Mouse (Mus musculus) embryo, embryonic 10 days (tissue): Measurements from ENCODE around the gene Gpc1.

Experiments
- DNase-seq: peaks from one replicate; pipeline ENCODE4 v3.0.0-alpha.2; 2015; ENCODE audit warnings: low spot score

The Gpc1 gene

GRCm38 (mm10) chr1:92831188-92832001 is at the start of gene Gpc1:
Gene Gpc1, plus strand, starts transcription at chr1:92831645.
- DNase-seq, result peak; percentile 92

DNA sequence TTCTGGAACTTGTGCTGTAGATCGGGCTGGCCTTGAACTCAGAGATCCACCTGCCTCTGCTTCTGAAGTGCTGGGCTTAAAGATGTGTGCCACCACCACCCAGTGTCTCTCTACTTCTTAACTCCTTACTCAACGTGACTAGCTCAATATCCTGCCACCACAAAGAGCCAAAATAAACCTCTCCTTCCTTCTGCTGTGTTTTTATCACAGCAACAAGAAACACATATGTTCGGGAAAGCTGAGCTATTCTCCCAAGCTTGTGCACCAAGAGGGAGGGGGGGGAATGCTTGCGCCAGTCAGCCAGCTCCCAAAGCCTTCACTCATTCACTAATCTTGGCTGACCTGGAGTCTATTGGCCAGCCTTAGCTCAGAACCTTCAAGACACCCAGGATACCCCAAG is 49.6 kb upstream of the Gpc1 start:
- DNase-seq, result no peak

DNA sequence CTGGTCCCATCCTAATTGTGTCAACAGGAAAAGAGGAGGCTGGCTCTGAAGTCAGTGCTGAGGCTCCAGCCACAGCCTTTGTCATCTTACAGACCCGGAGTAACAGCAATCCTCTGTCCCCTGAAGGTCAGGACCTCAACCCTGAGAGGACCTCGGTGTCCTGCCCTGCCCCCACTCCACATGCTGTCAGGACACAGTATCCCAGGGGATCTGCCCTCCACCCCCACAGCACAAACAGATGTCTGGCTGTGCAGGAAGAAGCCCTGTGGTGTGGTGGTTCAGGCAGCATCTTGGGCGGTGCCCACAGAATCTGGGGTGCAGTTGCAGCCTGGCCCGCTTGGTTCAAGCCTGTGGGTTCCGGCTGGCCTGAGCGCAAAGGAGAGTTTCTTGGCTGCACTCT is 48.9 kb upstream of the Gpc1 start:
- DNase-seq, result peak; percentile 71

DNA sequence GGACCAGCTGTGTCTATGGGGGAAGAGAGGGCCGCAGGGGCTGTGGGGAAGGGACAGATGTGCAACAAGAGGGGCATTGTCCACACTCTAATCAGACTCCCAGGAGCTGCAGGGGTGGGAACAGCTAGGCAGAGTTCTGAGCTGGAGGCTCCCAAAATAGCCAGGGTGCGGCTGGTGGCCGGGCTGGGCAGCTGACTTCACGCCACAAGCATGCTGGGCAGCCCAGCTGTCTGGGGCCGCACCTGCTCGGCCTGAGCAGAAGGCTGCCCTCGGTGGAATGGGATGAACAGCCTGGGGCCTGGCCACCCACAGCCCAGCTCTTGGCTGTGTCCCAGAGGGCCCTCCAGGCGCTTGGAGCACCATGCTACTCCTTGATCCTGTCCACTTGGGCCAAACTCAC is 44.2 kb upstream of the Gpc1 start:
- no peak for DNase-seq

DNA sequence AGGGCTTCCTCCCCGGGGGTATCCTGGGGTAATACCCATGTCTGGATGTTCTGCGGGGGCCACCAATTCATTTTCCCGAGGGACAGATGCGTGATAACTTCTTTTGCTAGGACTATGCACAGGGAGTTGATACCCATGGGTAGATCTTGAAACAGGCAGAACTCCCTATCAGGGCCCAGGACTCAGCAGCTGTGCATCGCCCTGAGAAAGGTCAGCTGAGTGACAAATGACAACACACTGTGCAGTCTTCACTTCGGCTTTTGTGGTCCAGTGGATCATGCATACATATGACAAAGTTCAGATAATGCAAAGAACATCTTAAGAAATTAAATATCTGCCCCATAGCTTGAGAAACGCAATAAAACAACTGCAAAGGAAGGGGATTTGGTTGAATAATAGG is 43.4 kb upstream of the Gpc1 start:
- no peak for DNase-seq

- no peak for DNase-seq
Measured at GRCm38 (mm10) chr1:92790628-92791027, 40.8 kb upstream of the Gpc1 start.

DNA sequence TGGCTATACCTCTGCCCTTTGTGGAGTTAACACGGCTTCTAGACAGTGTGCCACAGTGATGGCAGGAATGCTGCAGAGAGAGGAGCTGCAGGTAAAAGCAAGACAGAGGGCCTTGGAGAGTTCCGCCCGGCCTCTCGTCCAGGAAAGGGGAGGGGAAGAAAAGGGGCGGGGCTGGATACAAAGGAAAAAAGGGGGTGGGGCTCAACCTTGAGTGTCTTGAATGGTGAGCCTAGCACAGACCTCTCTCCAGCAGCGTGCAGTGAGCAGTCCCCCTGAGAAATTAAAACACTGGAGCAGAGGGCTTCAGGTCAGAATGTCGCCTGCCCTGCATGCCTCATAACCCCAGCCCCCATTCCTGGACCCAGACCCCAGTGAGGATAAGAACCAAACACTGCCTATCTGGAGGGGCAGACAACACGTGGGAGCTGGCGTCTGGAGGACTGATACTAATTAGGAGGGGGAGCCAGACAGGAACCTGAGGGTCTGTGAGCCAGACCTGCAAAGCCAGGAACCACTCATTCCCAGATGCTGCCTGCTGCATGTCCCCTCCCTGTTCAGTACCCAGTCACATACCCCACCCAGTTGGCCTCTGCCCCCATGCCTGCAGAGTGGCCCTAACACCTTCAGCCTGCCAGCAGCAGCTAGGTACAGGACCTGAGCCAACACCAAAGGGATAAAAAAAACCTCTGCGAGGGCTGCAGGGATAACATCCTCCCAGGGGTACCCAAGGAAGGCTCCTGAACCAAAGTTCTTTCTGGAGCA is 40.2 kb upstream of the Gpc1 start:
- DNase-seq, result peak; percentile 73

DNA sequence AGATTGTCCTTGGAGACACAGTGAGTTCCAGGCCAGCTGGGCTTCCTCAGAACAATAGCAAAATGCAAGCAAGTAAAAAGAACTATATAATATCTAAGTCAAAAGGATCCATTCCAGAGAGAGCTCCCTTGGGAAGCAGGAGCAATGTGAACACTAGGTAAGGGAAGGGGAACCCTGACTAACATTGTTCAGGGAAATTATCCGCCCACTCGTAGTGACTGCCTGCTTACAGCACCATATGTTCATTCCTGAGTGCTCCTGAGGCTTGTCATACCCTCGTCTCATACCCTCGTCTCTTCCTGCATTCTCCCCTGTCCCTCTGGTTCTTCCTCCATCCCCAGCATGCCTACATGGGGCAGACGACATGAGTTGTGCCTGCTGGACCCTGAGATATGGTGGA is 37.7 kb upstream of the Gpc1 start:
- DNase-seq, result no peak

DNA sequence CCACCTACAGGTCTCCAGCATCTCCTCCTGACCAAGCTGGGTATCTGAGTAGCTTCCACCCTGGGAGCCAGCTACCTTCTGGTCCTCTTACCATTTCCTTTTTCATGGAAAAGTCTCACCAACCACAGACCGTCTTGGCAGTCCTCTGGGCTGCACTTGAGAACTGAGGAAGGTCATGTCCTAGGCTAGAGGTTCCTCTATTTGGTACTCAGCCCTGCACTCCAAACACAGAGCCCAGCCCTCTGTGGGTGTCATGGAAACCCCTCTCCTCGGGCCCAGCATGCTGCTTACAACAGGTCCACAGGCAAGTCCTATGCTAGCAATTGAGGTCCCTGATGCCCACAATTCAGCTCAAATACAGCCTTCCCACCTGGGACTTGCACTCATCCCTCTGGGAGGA is 33.0 kb upstream of the Gpc1 start:
- DNase-seq, result no peak

- no peak for DNase-seq
Measured at GRCm38 (mm10) chr1:92799653-92800052, 31.8 kb upstream of the Gpc1 start.

DNA sequence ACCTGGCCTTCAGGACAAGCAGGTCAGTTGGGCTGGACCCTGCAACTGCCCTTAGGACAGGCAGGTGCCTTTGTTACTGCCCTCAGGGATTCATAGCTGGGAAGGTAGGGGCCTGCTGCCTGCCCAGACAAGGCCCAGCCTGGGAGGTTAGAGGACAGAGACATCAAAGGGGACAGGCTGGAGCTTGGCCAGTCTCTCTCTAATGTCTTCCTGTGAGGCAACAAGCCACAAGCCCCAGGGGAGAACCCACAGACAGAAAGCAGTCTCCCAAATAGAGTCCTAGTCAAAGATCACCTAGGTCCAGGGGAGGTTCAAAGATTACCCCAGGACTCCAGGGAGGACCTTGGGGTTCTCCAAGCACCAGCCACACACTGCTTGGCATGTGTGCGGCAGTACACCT is 29.1 kb upstream of the Gpc1 start:
- no peak for DNase-seq

- no peak for DNase-seq
Measured at GRCm38 (mm10) chr1:92803376-92803775, 28.1 kb upstream of the Gpc1 start.

GRCm38 (mm10) chr1:92805181-92805580 is 26.3 kb upstream of the Gpc1 start:
- no peak for DNase-seq

- no peak for DNase-seq
Measured at GRCm38 (mm10) chr1:92805836-92806235, 25.6 kb upstream of the Gpc1 start.

- DNase-seq, result no peak
Measured at GRCm38 (mm10) chr1:92806720-92807119, 24.7 kb upstream of the Gpc1 start.

DNA sequence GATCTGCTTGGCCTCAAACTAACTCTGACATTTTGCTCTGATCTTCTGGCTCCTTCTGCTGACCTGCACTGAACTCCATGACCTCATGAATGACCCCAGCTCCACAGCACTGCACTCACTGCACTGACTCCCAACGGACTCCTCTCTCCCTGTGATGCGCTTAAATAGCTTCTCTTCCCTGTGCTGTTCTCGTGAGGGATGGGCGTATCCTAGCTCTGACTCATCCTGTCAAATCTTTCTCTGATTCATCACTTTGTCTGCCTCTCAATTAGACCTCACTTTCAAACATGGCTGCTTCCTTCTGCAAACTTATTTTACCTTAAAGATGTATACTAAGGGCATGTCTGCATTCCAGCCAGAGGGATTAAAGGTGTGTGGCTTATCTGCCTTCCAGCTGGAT is 21.8 kb upstream of the Gpc1 start:
- DNase-seq, result no peak

GRCm38 (mm10) chr1:92814319-92814718 is 17.1 kb upstream of the Gpc1 start:
- no peak for DNase-seq

DNA sequence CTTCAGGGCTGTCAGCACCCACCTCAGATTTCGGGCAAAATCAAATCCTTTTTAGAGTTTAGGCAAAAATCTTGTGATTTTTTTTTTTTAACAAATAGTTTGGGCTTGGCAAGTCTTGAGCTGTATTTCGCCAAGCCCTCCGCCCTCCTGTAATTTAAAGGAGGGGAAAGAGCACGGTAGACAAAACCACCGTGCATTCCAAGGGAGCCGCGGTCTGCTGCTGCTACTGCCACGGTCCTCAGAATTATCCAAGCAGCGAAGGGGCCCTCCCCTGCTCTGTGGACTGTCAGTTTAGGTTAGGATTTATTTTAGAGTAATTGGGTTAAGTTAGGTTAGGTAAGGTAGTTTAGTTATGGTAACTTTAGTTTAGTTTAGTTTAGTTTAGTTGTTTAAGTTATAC is 16.3 kb upstream of the Gpc1 start:
- no peak for DNase-seq

DNA sequence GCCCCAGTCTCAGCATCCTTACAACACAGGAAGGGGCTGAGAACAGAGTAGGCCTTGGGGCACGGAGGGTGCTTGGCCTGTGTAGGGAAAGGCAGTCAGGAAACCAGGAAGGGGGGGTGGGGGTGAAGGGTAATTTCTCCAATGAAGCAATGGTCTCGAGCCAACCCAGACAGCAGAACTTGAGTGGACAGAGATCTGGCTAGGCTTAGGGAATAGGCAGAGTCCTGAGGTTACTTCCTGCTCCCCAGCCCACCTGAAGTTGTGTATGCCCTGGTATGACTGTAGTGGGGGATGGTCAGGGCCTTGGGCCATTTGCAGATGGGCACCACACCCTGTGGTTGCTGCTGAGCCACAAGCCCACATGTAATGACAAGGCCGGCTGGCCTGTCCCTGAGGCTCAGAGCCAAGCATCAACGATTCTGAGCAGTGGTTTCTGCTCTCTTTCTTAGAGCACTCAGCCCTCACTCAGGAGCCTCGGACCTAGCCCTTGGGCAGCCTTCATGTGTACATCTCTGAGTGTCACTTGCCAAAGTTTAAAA is 15.6 kb upstream of the Gpc1 start:
- DNase-seq, result no peak

DNA sequence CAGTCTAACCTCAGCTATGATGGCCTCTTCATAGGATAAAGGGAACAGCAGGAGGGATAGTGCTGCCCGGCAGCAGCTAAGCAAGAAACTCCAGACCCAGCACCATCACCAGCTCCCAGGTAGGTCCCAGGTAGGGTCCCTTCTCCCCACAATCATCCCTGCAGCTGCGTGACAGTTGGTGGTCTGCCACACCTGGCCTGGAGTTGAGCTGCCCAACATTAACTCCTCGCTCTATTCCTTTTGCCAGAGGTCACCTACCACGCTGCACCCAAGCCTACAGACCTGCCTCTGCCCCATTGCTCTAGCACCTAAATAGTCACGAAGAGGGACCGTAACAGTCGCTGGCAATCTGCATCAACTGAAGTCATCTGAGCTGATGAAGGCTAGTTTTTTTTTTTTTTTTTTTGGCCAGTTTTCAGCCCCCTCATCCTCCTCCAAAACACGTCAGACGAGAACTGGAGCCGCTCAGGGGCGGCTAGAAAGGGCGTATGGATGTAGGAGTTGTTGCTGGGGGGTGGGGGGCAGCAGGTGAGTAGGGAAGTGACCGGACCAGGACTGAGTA is 738 bp upstream of the Gpc1 start:
- DNase-seq, result no peak

DNA sequence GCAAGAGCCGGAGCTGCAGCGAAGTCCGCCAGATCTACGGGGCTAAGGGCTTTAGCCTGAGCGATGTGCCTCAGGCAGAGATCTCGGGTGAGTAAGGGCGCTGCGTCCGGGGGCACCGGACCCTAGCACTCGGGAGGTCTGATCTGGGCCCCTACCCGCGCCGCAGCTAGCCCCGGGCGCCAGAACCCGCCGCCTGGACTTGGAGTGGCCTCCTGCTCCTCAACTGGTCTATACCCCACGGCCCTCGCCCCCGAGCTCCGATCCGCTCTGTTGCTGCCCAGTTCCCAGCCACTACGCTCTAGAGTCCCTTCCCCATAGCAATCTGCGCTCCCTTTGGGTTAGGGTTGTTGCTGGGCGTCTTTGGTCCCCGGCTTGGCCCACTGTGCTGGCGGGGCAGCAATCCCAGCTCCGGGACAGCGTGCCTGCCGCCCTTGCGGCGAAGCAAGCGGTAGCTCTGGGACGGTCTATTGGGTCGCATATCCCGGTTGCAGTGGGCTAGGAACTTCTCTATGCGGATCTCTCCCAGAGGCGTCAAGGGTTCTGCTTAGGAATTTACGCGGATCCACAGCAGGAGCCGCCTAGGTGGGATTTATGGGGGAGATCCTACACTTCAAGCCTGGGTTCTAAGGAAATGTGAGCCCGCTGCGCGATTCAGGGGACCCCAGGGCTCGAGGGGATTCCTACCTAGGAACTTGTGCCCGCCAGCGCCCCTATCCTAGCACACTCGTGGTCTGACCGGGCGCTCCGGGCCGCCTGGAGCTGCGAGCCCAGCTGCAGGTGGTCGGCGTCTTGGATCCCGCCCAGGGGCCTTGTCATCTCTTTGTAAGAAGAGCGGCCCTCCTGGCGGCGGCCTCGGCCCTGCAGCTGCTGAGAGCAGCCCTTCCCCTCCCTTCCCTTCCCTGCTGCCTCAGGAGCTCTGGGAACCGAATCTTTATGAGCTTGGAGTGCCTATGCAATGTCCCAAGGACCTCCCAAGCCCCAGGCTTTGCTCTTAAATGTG is 866 bp downstream of the Gpc1 start:
- DNase-seq, result peak; percentile 84
